Mouse (Mus musculus): ENCODE data around the gene Suds3.

GRCm38 (mm10) chr5:117150068-117150467, 34.2 kb upstream of the Suds3 start:
- TF ChIP-seq JUND (IDR thresholded peaks at IDR 0.05; ENCODE audit: low read depth, low read length) = no peak
- no peak for TF ChIP-seq ETS1 (IDR thresholded peaks at IDR 0.05; ENCODE audit: low read depth, low read length)

Data from MEL (cell line).